Mouse (Mus musculus) C2C12 (cell line): ENCODE measurements around the gene Mex3a. TPM values are rescaled to one million over a fixed set of nuclear protein-coding genes. Genes with fewer than 3 reads are reported as not detected.

Experiments
- H3K27me3 ChIP-seq: one replicate; pipeline ENCODE4 v1.6.1; 2011; ENCODE audit not compliant: control insufficient read depth, insufficient read depth, insufficient read length
- H3K36me3 ChIP-seq: one replicate; pipeline ENCODE4 v1.6.1; 2011; ENCODE audit not compliant: control insufficient read depth, insufficient read depth
- H3K4me3 ChIP-seq: one replicate; pipeline ENCODE4 v1.5.1; 2011; ENCODE audit warnings: mild to moderate bottlenecking, control low read depth; ENCODE audit not compliant: poor library complexity, insufficient read depth, severe bottlenecking
- H3K79me2 ChIP-seq: one replicate; pipeline ENCODE4 v1.6.1; 2011; ENCODE audit not compliant: control insufficient read depth, insufficient read depth
- H3K79me3 ChIP-seq: one replicate; pipeline ENCODE4 v1.6.1; 2011; ENCODE audit warnings: low read depth, control low read depth
- H3ac ChIP-seq: one replicate; pipeline ENCODE3; 2011; ENCODE audit warnings: low read depth; ENCODE audit not compliant: control insufficient read depth, insufficient read length
- CEBPB ChIP-seq: IDR thresholded peaks from one replicate; pipeline ENCODE4 v1.6.1; 2011; ENCODE audit warnings: low read depth, mild to moderate bottlenecking, control low read depth, moderate library complexity
- CTCF ChIP-seq: IDR thresholded peaks from one replicate; pipeline ENCODE4 v1.5.1; 2011; ENCODE audit not compliant: control insufficient read depth, insufficient read depth, insufficient read length
- FOSL1 ChIP-seq: IDR thresholded peaks from one replicate; pipeline ENCODE4 v1.8.0; 2011; ENCODE audit warnings: mild to moderate bottlenecking, low read length; ENCODE audit not compliant: poor library complexity, insufficient read depth, severe bottlenecking
- MAX ChIP-seq: IDR thresholded peaks from one replicate; pipeline ENCODE4 v1.6.1; 2011; ENCODE audit warnings: mild to moderate bottlenecking, control low read depth
- MYOD1 ChIP-seq: IDR thresholded peaks from one replicate; pipeline ENCODE4 v1.6.1; 2011; ENCODE audit warnings: low read depth; ENCODE audit not compliant: control insufficient read depth, insufficient read length
- MYOG ChIP-seq: IDR thresholded peaks from one replicate; pipeline ENCODE4 v1.6.1; 2011; ENCODE audit not compliant: control insufficient read depth, insufficient read length; ENCODE audit errors: extremely low read depth
- USF1 ChIP-seq: IDR thresholded peaks from one replicate; pipeline ENCODE4 v1.6.1; 2011; ENCODE audit warnings: low read depth, mild to moderate bottlenecking, control low read depth, moderate library complexity
- polyA plus RNA-seq: library from polyadenylated mRNA; unstranded; fragments of >200 nt; fragmentation: generic; extraction: Trizol; gene quantifications from one replicate; pipeline ENCODE4 v1.2.1, GENCODE M21; 2012; ENCODE audit warnings: missing spikeins

The Mex3a gene
- polyA plus RNA-seq, 1 experiment: 14.9 TPM

DNA sequence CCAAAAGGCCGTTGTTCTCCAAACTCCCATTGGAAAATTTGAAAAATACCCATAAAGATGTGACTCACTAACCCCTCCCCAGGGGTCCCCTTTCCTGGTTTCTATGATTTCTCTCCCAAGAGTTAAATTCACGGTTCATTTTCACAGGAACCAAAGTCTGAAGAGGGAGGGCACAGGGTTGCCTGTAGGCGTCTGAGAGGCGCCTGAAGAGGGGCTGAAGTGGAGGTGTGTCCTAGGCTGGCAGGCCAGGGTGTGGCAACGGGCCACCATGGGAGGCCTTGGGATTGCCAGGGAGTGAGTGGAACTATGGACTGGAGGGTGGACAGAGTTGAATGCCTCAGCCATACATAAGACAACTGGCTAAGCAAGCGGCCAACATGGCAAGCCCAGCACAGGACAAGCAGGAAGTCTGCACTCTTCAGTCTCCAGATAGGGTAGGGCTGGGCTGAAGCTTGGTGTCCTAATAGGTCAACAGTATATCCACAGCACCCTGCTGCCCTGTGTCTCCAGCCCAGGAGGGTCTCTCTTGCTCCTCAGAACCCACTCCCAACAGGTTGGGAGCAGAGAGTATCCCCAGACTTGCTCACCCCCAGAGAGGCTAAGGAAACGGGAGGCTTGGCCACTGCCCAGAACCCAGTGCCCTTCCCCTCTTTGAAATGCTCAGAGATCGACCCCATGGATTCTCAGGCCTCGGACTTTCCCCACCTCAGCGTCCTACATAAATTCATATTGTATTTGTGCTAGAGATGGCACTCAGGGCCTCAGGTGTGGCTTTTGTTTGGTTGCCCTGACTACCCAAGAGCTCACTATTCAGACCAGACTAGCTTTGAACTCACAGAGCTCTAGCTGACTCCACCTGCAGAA, 17.7 kb upstream of the Mex3a start:
- Histone ChIP-seq H3K36me3 (no peaks in the 10 kb centered on the region), H3K79me3 (no peaks in the 10 kb centered on the region), H3K4me3 (no peak overlapping the region), H3K27me3 (no peaks in the 10 kb centered on the region), H3K79me2 (peaks cover 17% of the 10 kb centered on the region), H3ac (peak overlapping the region; percentile 2)
- TF ChIP-seq USF1 (no peak), FOSL1 (no peak), CEBPB (no peak), MAX (peak; percentile 15), MYOG (no peak), CTCF (no peak), MYOD1 (no peak)

DNA sequence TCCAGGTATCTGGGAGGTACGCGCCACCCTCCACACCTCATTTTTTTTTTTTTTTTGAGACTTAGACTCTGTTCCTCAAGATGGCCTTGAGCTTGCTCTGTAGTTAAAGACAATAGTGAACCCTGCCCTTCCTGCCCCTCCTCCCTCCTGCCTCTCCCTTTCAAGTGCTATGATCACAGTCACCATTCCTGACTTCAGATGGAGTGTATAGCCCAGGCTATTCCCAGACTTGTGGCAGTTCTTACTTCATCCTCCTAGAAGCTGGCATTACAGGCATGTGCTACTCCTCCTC, 17.2 kb upstream of the Mex3a start:
- no peak overlapping the region for H3ac ChIP-seq
- no peaks in the 10 kb centered on the region for H3K36me3 ChIP-seq
- H3K79me3 ChIP-seq: no peaks in the 10 kb centered on the region
- no peaks in the 10 kb centered on the region for H3K27me3 ChIP-seq
- peaks cover 14% of the 10 kb centered on the region for H3K79me2 ChIP-seq
- no peak overlapping the region for H3K4me3 ChIP-seq
- TF ChIP-seq USF1 (no peak), MAX (no peak), CEBPB (no peak), MYOD1 (no peak), CTCF (no peak), FOSL1 (no peak), MYOG (no peak)

DNA sequence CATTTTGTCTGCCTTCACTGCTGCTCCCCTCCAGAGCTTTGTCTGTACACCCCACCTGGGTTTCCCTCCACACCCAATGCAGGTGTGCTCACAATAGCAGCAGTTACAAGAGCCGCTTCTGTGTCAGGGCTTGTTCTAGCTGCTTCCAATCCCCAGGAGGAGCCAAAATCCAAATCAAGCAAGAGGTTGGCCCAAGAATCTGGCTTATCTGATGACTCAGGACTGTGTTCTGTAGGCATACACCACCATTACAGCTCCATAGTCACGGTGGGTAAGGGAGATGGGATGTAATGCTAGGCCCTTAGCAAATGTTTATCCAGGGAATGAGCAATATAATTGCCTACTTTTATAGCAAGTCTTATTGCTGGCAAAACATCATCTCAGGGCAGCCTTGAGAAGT, 15.8 kb upstream of the Mex3a start:
- Histone ChIP-seq H3K79me3 (no peaks in the 10 kb centered on the region), H3ac (no peak overlapping the region), H3K27me3 (no peaks in the 10 kb centered on the region), H3K36me3 (no peaks in the 10 kb centered on the region), H3K4me3 (no peak overlapping the region), H3K79me2 (peaks cover 4% of the 10 kb centered on the region)
- TF ChIP-seq MYOG: no peak
- no peak for TF ChIP-seq MAX
- no peak for TF ChIP-seq CTCF
- TF ChIP-seq USF1: no peak
- no peak for TF ChIP-seq FOSL1
- no peak for TF ChIP-seq MYOD1
- TF ChIP-seq CEBPB: no peak

DNA sequence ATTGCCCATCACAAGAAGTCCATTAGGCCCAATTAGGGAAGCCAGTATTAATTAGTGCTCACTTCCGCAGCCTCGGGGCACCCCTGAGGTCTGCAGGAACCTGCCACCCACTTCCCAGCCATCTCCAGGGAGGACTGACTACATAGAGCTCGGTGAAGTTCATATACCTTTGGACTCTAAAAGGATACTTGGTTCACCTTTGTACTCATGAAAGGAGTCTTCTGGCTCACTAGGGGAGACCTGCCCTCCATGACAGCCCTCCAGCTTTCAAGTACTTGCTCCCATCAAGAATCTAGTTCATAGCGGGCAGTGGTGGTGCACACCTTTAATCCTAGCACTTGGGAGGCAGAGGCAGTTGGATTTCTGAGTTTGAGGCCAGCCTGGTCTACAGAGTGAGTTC, 13.8 kb upstream of the Mex3a start:
- Histone ChIP-seq H3ac (no peak overlapping the region), H3K27me3 (no peaks in the 10 kb centered on the region), H3K4me3 (no peak overlapping the region), H3K79me2 (no peaks in the 10 kb centered on the region), H3K36me3 (no peaks in the 10 kb centered on the region), H3K79me3 (no peaks in the 10 kb centered on the region)
- no peak for TF ChIP-seq CTCF

DNA sequence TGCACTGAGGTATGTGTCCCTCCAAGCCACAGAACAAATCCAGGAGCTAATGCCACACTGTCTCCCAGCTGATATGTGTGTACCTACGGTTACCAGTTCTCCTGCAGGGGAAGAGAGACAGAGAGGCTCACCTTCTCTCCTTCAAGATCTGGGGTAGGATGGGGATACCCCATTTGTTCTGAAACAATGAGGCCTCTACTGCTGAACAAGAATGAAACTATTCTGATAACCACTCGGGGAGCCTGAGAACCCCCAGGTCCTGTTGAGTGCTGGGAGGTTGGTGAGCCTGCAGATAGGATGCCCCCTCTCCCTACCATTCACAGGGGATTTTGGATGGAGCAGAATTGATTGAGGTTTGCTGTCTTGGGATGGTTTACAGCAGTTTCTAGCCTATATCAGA, 12.1 kb upstream of the Mex3a start:
- H3K27me3 ChIP-seq: no peaks in the 10 kb centered on the region
- H3ac ChIP-seq: no peak overlapping the region
- TF ChIP-seq CEBPB (no peak), MYOG (no peak)
- H3K79me2 ChIP-seq: peaks cover 2% of the 10 kb centered on the region
- peaks cover 6% of the 10 kb centered on the region for H3K36me3 ChIP-seq
- no peaks in the 10 kb centered on the region for H3K79me3 ChIP-seq
- H3K4me3 ChIP-seq: no peak overlapping the region

DNA sequence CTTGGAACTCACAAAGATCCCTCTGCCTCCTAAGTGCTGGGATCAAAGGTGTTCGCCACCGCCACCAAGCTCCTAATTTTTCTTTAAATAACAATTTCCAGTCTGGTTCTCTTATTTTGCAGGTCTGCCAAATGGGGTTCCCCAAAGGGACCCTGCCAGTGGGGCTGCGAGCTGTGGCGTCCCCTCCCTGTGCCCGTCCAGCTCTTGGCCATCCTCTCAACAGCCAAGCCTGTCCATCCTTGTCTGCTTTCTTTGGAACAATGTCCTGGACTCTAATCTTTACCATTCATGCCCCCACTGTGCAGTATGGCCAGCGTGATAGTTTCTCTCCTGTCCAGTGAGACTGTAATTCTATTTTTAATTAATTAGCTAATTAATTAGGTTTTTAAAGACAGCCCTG, 11.0 kb upstream of the Mex3a start:
- peaks cover 2% of the 10 kb centered on the region for H3K79me3 ChIP-seq
- H3K4me3 ChIP-seq: no peak overlapping the region
- H3K79me2 ChIP-seq: peaks cover 11% of the 10 kb centered on the region
- H3K36me3 ChIP-seq: peaks cover 6% of the 10 kb centered on the region
- H3ac ChIP-seq: no peak overlapping the region
- H3K27me3 ChIP-seq: no peaks in the 10 kb centered on the region
- TF ChIP-seq MAX: no peak
- TF ChIP-seq USF1: no peak
- no peak for TF ChIP-seq FOSL1
- TF ChIP-seq CEBPB: no peak
- no peak for TF ChIP-seq MYOD1
- TF ChIP-seq CTCF: no peak
- no peak for TF ChIP-seq MYOG
